Mouse (Mus musculus): ENCODE measurements at regions not wholly inside any gene's neighbourhood (a gene's known extent, or its start where the extent isn't known, plus 50 kb on each side); places are given as distances from the start of the nearest gene placed in this dataset.

- no peak for DNase-seq (ENCODE audit: extremely low spot score in 1 of 2, low spot score in 1 of 2)
These were observed 201.6 kb downstream of the Etnk1 start for GRCm38 (mm10) chr6:143368646-143369045.

- no peak for DNase-seq (ENCODE audit: extremely low spot score in 1 of 2, low spot score in 1 of 2)
These were observed 205.5 kb downstream of the Etnk1 start for GRCm38 (mm10) chr6:143372487-143372886.

- DNase-seq (ENCODE audit: extremely low spot score in 1 of 2, low spot score in 1 of 2) = peak; percentile 40 to 61
These were observed 206.8 kb downstream of the Etnk1 start for GRCm38 (mm10) chr6:143373686-143374273.

- DNase-seq (ENCODE audit: extremely low spot score in 1 of 2, low spot score in 1 of 2) = no peak
These were observed 209.1 kb downstream of the Etnk1 start for GRCm38 (mm10) chr6:143375951-143376713.

- no peak for DNase-seq (ENCODE audit: extremely low spot score in 1 of 2, low spot score in 1 of 2)
These were observed 210.1 kb downstream of the Etnk1 start for GRCm38 (mm10) chr6:143377121-143377520.

GRCm38 (mm10) chr6:143378126-143378525, 211.1 kb downstream of the Etnk1 start:
- DNase-seq (ENCODE audit: extremely low spot score in 1 of 2, low spot score in 1 of 2) = no peak

GRCm38 (mm10) chr6:143380490-143380889, 213.5 kb downstream of the Etnk1 start:
- DNase-seq (ENCODE audit: extremely low spot score in 1 of 2, low spot score in 1 of 2) = no peak

GRCm38 (mm10) chr6:143386597-143387450, 219.8 kb downstream of the Etnk1 start:
- no peak for DNase-seq (ENCODE audit: extremely low spot score in 1 of 2, low spot score in 1 of 2)

- DNase-seq (ENCODE audit: extremely low spot score in 1 of 2, low spot score in 1 of 2) = no peak
These were observed 226.7 kb downstream of the Etnk1 start for GRCm38 (mm10) chr6:143393543-143394207.

GRCm38 (mm10) chr6:143394377-143394776, 227.4 kb downstream of the Etnk1 start:
- no peak for DNase-seq (ENCODE audit: extremely low spot score in 1 of 2, low spot score in 1 of 2)

GRCm38 (mm10) chr6:143401436-143401835, 234.4 kb downstream of the Etnk1 start:
- DNase-seq (ENCODE audit: extremely low spot score in 1 of 2, low spot score in 1 of 2) = no peak

- DNase-seq (ENCODE audit: extremely low spot score in 1 of 2, low spot score in 1 of 2) = no peak
These were observed 234.9 kb downstream of the Etnk1 start for GRCm38 (mm10) chr6:143401921-143402320.

- DNase-seq (ENCODE audit: extremely low spot score in 1 of 2, low spot score in 1 of 2) = no peak
These were observed 235.7 kb downstream of the Etnk1 start for GRCm38 (mm10) chr6:143402766-143403165.

- DNase-seq (ENCODE audit: extremely low spot score in 1 of 2, low spot score in 1 of 2) = no peak
These were observed 237.5 kb downstream of the Etnk1 start for GRCm38 (mm10) chr6:143404521-143404920.

- no peak for DNase-seq (ENCODE audit: extremely low spot score in 1 of 2, low spot score in 1 of 2)
These were observed 245.0 kb downstream of the Etnk1 start for GRCm38 (mm10) chr6:143412056-143412455.

- no peak for DNase-seq (ENCODE audit: extremely low spot score in 1 of 2, low spot score in 1 of 2)
These were observed 245.7 kb downstream of the Etnk1 start for GRCm38 (mm10) chr6:143412721-143413120.

GRCm38 (mm10) chr6:143414590-143415382, 247.8 kb downstream of the Etnk1 start:
- DNase-seq (ENCODE audit: extremely low spot score in 1 of 2, low spot score in 1 of 2) = peak; percentile 59 to 79

- DNase-seq (ENCODE audit: extremely low spot score in 1 of 2, low spot score in 1 of 2) = no peak
These were observed 248.4 kb downstream of the Etnk1 start for GRCm38 (mm10) chr6:143415383-143415778.

GRCm38 (mm10) chr6:143419872-143420271, 252.9 kb downstream of the Etnk1 start:
- DNase-seq (ENCODE audit: extremely low spot score in 1 of 2, low spot score in 1 of 2) = no peak

GRCm38 (mm10) chr6:143423026-143423425, 256.0 kb downstream of the Etnk1 start:
- no peak for DNase-seq (ENCODE audit: extremely low spot score in 1 of 2, low spot score in 1 of 2)
